Mouse (Mus musculus) lung, adult 2 months (tissue): Measurements from ENCODE around the gene Ezh1.

Experiments
- CTCF ChIP-seq: fragments of 200-500 bp; IDR thresholded peaks from 2 replicates; pipeline ENCODE4 v1.5.1; 2011; ENCODE audit warnings: mild to moderate bottlenecking, low read length, control low read depth; ENCODE audit not compliant: insufficient read depth
- POLR2A ChIP-seq: fragments of 200-500 bp; IDR thresholded peaks from 2 replicates; pipeline ENCODE4 v1.6.1; 2011; ENCODE audit warnings: low read depth, mild to moderate bottlenecking, control low read depth, low read length, borderline replicate concordance; ENCODE audit errors: extremely low read depth

DNA sequence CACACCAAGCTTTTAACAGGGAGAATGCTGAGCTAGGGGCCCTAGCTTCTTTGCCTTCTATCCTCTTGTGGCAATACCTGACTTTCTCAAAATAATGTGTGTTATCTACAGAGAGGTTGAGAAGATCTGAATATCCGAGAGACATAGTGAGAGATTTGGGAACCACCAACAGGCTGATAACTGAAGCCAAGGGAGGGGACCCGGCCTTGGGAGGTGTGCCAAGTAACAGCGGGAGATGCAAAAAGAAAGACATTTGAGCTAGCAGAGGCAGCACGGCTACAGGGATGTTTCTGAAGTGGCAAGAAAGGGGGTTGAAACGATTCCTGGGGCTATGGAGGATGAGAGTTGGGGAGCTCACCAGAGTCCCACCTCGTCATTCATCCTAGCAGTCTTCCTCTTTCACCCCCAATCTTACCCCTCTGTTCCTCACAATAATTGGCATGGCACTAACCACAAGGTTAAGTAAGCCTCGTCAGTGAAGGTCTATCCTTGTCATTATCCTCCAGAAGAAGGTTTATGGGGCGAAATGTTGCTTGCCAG lies 3.2 kb upstream of the Ezh1 start:
- TF ChIP-seq CTCF (no peak), POLR2A (no peak)
